Mouse (Mus musculus): ENCODE results near the gene Osgep. TPM values are rescaled to one million over a fixed set of nuclear protein-coding genes. Genes with fewer than 3 reads are reported as not detected.

The Osgep gene
- total RNA-seq, 1 experiment = 19.1 TPM

GRCm38 (mm10) chr14:50862641-50863040, 62.1 kb downstream of the Osgep start:
- Histone ChIP-seq H3K36me3 (ENCODE audit: control insufficient read depth, insufficient read depth, low read length, poor library complexity, severe bottlenecking) (peaks cover 3% of the 10 kb centered on the region; the same call in 1 of the 2 replicates), H3K9me3 (ENCODE audit: control insufficient read depth, insufficient read depth, low read depth, low read length) (no peaks in the 10 kb centered on the region), H3K9ac (ENCODE audit: insufficient read depth, low read depth, low read length, poor library complexity, severe bottlenecking) (no peak overlapping the region), H3K27ac (ENCODE audit: insufficient read depth, low read depth, low read length, poor library complexity, severe bottlenecking) (no peak overlapping the region), H3K4me3 (ENCODE audit: insufficient read depth in 1 of 2, low read depth in 1 of 2, low read length in 2 of 2, poor library complexity in 1 of 2, severe bottlenecking in 1 of 2) (no peak overlapping the region), H3K4me1 (ENCODE audit: control insufficient read depth in 2 of 2, insufficient read depth in 2 of 2, low read length in 2 of 2, poor library complexity in 1 of 2) (peaks cover 0 to 2% of the 10 kb centered on the region in 2 experiments; a peak in 1 of 4 replicates)
- DNase-seq (ENCODE audit: low read depth, low spot score) = no peak
- in situ Hi-C loops (cut with MboI; ENCODE audit: low sequenced_read_pairs in 2 of 2, unreplicated experiment in 2 of 2) = no loop called here
- TF ChIP-seq MAFK (IDR thresholded peaks at IDR 0.05; ENCODE audit: insufficient read depth, low read depth, low read length) = no peak
- no peak for TF ChIP-seq HCFC1 (IDR thresholded peaks at IDR 0.05; ENCODE audit: borderline replicate concordance, insufficient read depth, low read length)
- no peak for TF ChIP-seq ZC3H11A (IDR thresholded peaks at IDR 0.05; ENCODE audit: borderline replicate concordance, low read depth, low read length)
- TF ChIP-seq CHD2 (IDR thresholded peaks at IDR 0.05; ENCODE audit: low read depth, low read length) = no peak
- no peak for TF ChIP-seq ZNF384 (IDR thresholded peaks at IDR 0.05; ENCODE audit: low read depth, low read length)

Other genes starting within 250 kb of the Osgep start
- not detected in 2 replicates for gene Olfr747, start 231.7 kb downstream of the Osgep start, total RNA-seq (2012; rRNA removed)
- gene Olfr748, start 217.5 kb downstream of the Osgep start, total RNA-seq (2012; rRNA removed) = not detected in 2 replicates
- gene Olfr749, start 179.8 kb downstream of the Osgep start, total RNA-seq (2012; rRNA removed) = not detected in 2 replicates
- gene Ttc5, start 139.4 kb downstream of the Osgep start, total RNA-seq (2012; rRNA removed) = 28.4 and 65.9 TPM in 2 replicates
- gene Ccnb1ip1, start 117.2 kb downstream of the Osgep start, total RNA-seq (2012; rRNA removed) = 24.1 and 29.4 TPM in 2 replicates
- gene Parp2, start 117.1 kb downstream of the Osgep start, total RNA-seq (2012; rRNA removed) = 44.7 and 115 TPM in 2 replicates
- gene Tep1, start 54.3 kb downstream of the Osgep start, total RNA-seq (2012; rRNA removed) = 11.5 and 19.5 TPM in 2 replicates
- gene Klhl33, start 27.4 kb downstream of the Osgep start, total RNA-seq (2012; rRNA removed) = 0.09 and 0.32 TPM in 2 replicates
- 127 and 205 TPM in 2 replicates for gene Apex1, start 75 bp upstream of the Osgep start, total RNA-seq (2012; rRNA removed)
- gene Pip4p1, start 6.0 kb upstream of the Osgep start, total RNA-seq (2012; rRNA removed) = 19.4 and 42.3 TPM in 2 replicates
- gene Pnp, start 6.2 kb upstream of the Osgep start, total RNA-seq (2012; rRNA removed) = 74.8 and 115 TPM in 2 replicates
- 25.4 and 26.2 TPM in 2 replicates for gene Gm49342, start 19.6 kb upstream of the Osgep start, total RNA-seq (2012; rRNA removed)
- gene Pnp2, start 31.1 kb upstream of the Osgep start, total RNA-seq (2012; rRNA removed) = 1.1 and 2.2 TPM in 2 replicates
- not detected in 2 replicates for gene Rnase10, start 82.9 kb upstream of the Osgep start, total RNA-seq (2012; rRNA removed)
- not detected in 2 replicates for gene Rnase9, start 117.0 kb upstream of the Osgep start, total RNA-seq (2012; rRNA removed)
- not detected in 2 replicates for gene Rnase11, start 125.3 kb upstream of the Osgep start, total RNA-seq (2012; rRNA removed)
- gene Rnase12, start 132.8 kb upstream of the Osgep start, total RNA-seq (2012; rRNA removed) = 0.36 and 1.1 TPM in 2 replicates
- not detected in 2 replicates for gene Olfr750, start 149.5 kb upstream of the Osgep start, total RNA-seq (2012; rRNA removed)
- gene Rnase4, start 166.2 kb upstream of the Osgep start, total RNA-seq (2012; rRNA removed) = 2.5 and 10.3 TPM in 2 replicates
- gene Ang, start 166.3 kb upstream of the Osgep start, total RNA-seq (2012; rRNA removed) = 1.2 and 1.4 TPM in 2 replicates
- gene Eddm3b, start 189.5 kb upstream of the Osgep start, total RNA-seq (2012; rRNA removed) = not detected in 2 replicates
- gene Rnase6, start 199.0 kb upstream of the Osgep start, total RNA-seq (2012; rRNA removed) = not detected in 2 replicates
- not detected in 2 replicates for gene Rnase1, start 221.9 kb upstream of the Osgep start, total RNA-seq (2012; rRNA removed)
- gene Rnase2b, start 237.4 kb upstream of the Osgep start, total RNA-seq (2012; rRNA removed) = not detected in 2 replicates

All from ES-E14 (cell line).